11 mouse cellular contexts compared by ENCODE assay signal in the genomic region with DNA sequence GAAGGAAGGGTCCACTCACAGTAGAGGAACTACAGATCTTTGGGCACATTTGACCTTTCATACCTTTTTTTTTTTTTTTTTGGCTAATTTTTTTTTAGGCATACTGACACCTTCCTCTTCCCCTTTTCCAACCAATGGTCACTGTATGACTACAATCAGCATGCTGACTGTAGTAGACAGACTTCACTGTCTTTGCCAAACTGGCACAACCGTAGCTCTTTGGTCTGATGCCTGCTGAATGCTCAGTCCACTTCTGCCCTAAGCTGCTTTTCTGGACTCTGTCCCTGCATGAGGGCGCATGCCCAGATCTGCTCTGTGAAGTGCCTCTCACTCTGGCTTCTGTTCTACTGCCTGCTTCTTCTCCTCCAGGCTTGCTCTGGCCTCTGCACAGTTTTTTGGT. TPM values are rescaled to one million over a fixed set of nuclear protein-coding genes. Genes with fewer than 3 reads are reported as not detected.
DNase-seq lines count a peak whose midpoint lies in the region; ATAC-seq and TF ChIP-seq lines count a peak whose summit lies in the region.
"Had no signal": no experiment of that assay in that cellular context is flagged by ENCODE, and none has a peak within 500 bp of the region (broad histone marks: within the 10 kb centered on the region; RNA-seq: fewer than 3 reads in every experiment).

No protein-coding gene starts in this region.

- H3K27ac ChIP-seq in kidney, adult 2 months (ENCODE audit: insufficient read depth, low read depth, low read length): no peak overlapping the region
- no peak overlapping the region for H3K27ac ChIP-seq in kidney, embryonic 15.5 days
- H3K27ac ChIP-seq in cerebellum, adult 2 months (ENCODE audit: insufficient read depth, low read length): no peak overlapping the region
- H3K27ac ChIP-seq in neural tube, embryonic 15.5 days (replicated peaks): no peak overlapping the region
- H3K27ac ChIP-seq: neural tube, embryonic 13.5 days; stomach, embryonic 15.5 days had no signal

- 45% methylated on average over 2 of the region's 2 CpGs for WGBS in kidney, adult 2 months
- 89% methylated on average over 2 of the region's 2 CpGs for WGBS in kidney, embryonic 15.5 days
- 6% methylated on average over 2 of the region's 2 CpGs for WGBS in cerebellum, adult 2 months
- WGBS in neural tube, embryonic 15.5 days: 76% methylated on average over 2 of the region's 2 CpGs

- H3K36me3 ChIP-seq in kidney, adult 2 months (ENCODE audit: control insufficient read depth, insufficient read depth, low read length): peaks cover 2% of the 10 kb centered on the region; the same call in 1 of the 2 replicates
- no peaks in the 10 kb centered on the region for H3K36me3 ChIP-seq in kidney, embryonic 15.5 days
- H3K36me3 ChIP-seq in neural tube, embryonic 15.5 days: no peaks in the 10 kb centered on the region
- H3K36me3 ChIP-seq: neural tube, embryonic 13.5 days; stomach, embryonic 15.5 days had no signal

- H3K4me1 ChIP-seq in kidney, adult 2 months (ENCODE audit: control insufficient read depth, insufficient read depth, low read length): peaks cover 7% of the 10 kb centered on the region
- H3K4me1 ChIP-seq in kidney, embryonic 15.5 days: peaks cover 5% of the 10 kb centered on the region; the same call in 1 of the 2 replicates
- peaks cover 15% of the 10 kb centered on the region for H3K4me1 ChIP-seq in cerebellum, adult 2 months (ENCODE audit: control insufficient read depth, insufficient read depth, low read length)
- no peaks in the 10 kb centered on the region for H3K4me1 ChIP-seq in neural tube, embryonic 15.5 days
- H3K4me1 ChIP-seq: neural tube, embryonic 13.5 days; stomach, embryonic 15.5 days had no signal

- no peaks in the 10 kb centered on the region for H3K9me3 ChIP-seq in kidney, embryonic 15.5 days (replicated peaks)
- H3K9me3 ChIP-seq in neural tube, embryonic 15.5 days (replicated peaks): no peaks in the 10 kb centered on the region
- H3K9me3 ChIP-seq: neural tube, embryonic 13.5 days; stomach, embryonic 15.5 days had no signal

- ATAC-seq in kidney, embryonic 15.5 days (replicated peaks; ENCODE audit: low FRiP score): no peak
- no peak for ATAC-seq in megakaryocyte-erythroid progenitor cell, adult 5-6 weeks (replicated peaks; ENCODE audit: low FRiP score, low TSS enrichment, poor library complexity, severe bottlenecking)
- no peak for ATAC-seq in neural tube, embryonic 15.5 days (ENCODE audit: low FRiP score)
- ATAC-seq: Patski had no signal

- no peak overlapping the region for H3K4me3 ChIP-seq in kidney, adult 2 months (ENCODE audit: insufficient read depth, low read depth, low read length)
- no peak overlapping the region for H3K4me3 ChIP-seq in kidney, embryonic 15.5 days (replicated peaks)
- no peak overlapping the region for H3K4me3 ChIP-seq in cerebellum, adult 2 months (replicated peaks; ENCODE audit: insufficient read depth, low read depth, low read length)
- H3K4me3 ChIP-seq in neural tube, embryonic 15.5 days (replicated peaks): no peak overlapping the region
- H3K4me3 ChIP-seq: neural tube, embryonic 13.5 days; stomach, embryonic 15.5 days had no signal

- no peak for TF ChIP-seq POLR2A in kidney, adult 2 months (IDR thresholded peaks at IDR 0.05; ENCODE audit: low read depth, low read length)
- TF ChIP-seq POLR2A in cerebellum, adult 2 months (IDR thresholded peaks at IDR 0.05; ENCODE audit: borderline replicate concordance, insufficient read depth, low read length): no peak

- TF ChIP-seq CTCF in kidney, adult 2 months (conservative IDR thresholded peaks at IDR 0.05; ENCODE audit: insufficient read depth, insufficient read length, low read depth, low read length): no peak
- TF ChIP-seq CTCF in cerebellum, adult 2 months (IDR thresholded peaks at IDR 0.05; ENCODE audit: borderline replicate concordance, insufficient read depth, low read depth, low read length): no peak

- no peak overlapping the region for H3K9ac ChIP-seq in kidney, embryonic 15.5 days
- H3K9ac ChIP-seq in neural tube, embryonic 15.5 days (replicated peaks): no peak overlapping the region
- H3K9ac ChIP-seq: neural tube, embryonic 13.5 days; stomach, embryonic 15.5 days had no signal

- H3K4me2 ChIP-seq in kidney, embryonic 15.5 days: no peak overlapping the region
- H3K4me2 ChIP-seq in neural tube, embryonic 15.5 days: no peak overlapping the region
- H3K4me2 ChIP-seq: neural tube, embryonic 13.5 days; stomach, embryonic 15.5 days had no signal

- peak; percentile 67 for DNase-seq in adrenal gland, postnatal 10 days
- DNase-seq in adrenal gland, postnatal 4 days (ENCODE audit: low spot score in 2 of 2): no peak
- DNase-seq in kidney, adult 2 months: peak; percentile 89
- peak; percentile 80 to 91 for DNase-seq in cerebellum, adult 2 months
- DNase-seq in kidney, adult 9 months: peak; percentile 88

- H3K27me3 ChIP-seq in kidney, adult 2 months (replicated peaks; ENCODE audit: control insufficient read depth, insufficient read depth, low read length): no peaks in the 10 kb centered on the region
- no peaks in the 10 kb centered on the region for H3K27me3 ChIP-seq in kidney, embryonic 15.5 days
- no peaks in the 10 kb centered on the region for H3K27me3 ChIP-seq in cerebellum, adult 2 months (ENCODE audit: control insufficient read depth, insufficient read depth, low read length)
- H3K27me3 ChIP-seq in neural tube, embryonic 15.5 days (replicated peaks): no peaks in the 10 kb centered on the region
- H3K27me3 ChIP-seq: neural tube, embryonic 13.5 days; Patski; stomach, embryonic 15.5 days had no signal

RNA-seq across cellular contexts. Expression of gene Slc41a3, which starts 6.9 kb away (rescaled TPM):
- 10 to 100 TPM; 20.8 to 25.2 TPM for total RNA-seq in adrenal gland, postnatal 10 days (2021)
- total RNA-seq in adrenal gland, postnatal 4 days (2021): 10 to 100 TPM; 20.3 to 22.2 TPM
- polyA plus RNA-seq in kidney, adult 2 months (2012; rRNA removed): 6.3 and 8.0 TPM in 2 replicates
- 6.2 and 7.6 TPM in 2 replicates for polyA plus RNA-seq in kidney, embryonic 15.5 days (2015; fragmentation: Nextera tagmentation; extraction: Ambion mirVana)
- polyA plus RNA-seq in cerebellum, adult 2 months (2012; rRNA removed): 32.8 and 36.1 TPM in 2 replicates
- 31.4 and 38.5 TPM in 2 replicates for total RNA-seq in megakaryocyte-erythroid progenitor cell, adult 5-6 weeks (2014; fragmentation: Nextera tagmentation)
- total RNA-seq in megakaryocyte-erythroid progenitor cell, adult 5-6 weeks (2017): 11.8 and 14.5 TPM in 2 replicates
- 8.2 TPM in 2 replicates for polyA plus RNA-seq in neural tube, embryonic 15.5 days (2015; fragmentation: Nextera tagmentation; extraction: Ambion mirVana)

Comparison
In these comparisons a context has a peak if more than half of its experiments do, and no peak if none do; other contexts are left out.
1. DNase-seq: peak in adrenal gland, postnatal 10 days (single experiment), kidney, adult 2 months (single experiment), cerebellum, adult 2 months (2 of 2) and kidney, adult 9 months (single experiment); none in adrenal gland, postnatal 4 days (0 of 2).